Mouse (Mus musculus): ENCODE measurements around the gene Tcf7l1.
A peak's percentile ranks its signal among the peaks of the same experiment; 100 is the strongest.

Tcf7l1 gene

GRCm38 (mm10) chr6:72743624-72744041, 45.4 kb downstream of the Tcf7l1 start:
- no peak for DNase-seq

GRCm38 (mm10) chr6:72742331-72742730, 46.7 kb downstream of the Tcf7l1 start:
- DNase-seq: no peak

- DNase-seq: no peak
Observed at GRCm38 (mm10) chr6:72740596-72741421, 48.2 kb downstream of the Tcf7l1 start.

GRCm38 (mm10) chr6:72736872-72737271, 52.2 kb downstream of the Tcf7l1 start:
- no peak for DNase-seq

GRCm38 (mm10) chr6:72735206-72735605, 53.8 kb downstream of the Tcf7l1 start:
- peak; percentile 72 for DNase-seq

GRCm38 (mm10) chr6:72733375-72733774, 55.7 kb downstream of the Tcf7l1 start:
- no peak for DNase-seq

GRCm38 (mm10) chr6:72732109-72732508, 56.9 kb downstream of the Tcf7l1 start:
- no peak for DNase-seq

GRCm38 (mm10) chr6:72730560-72730849, 58.5 kb downstream of the Tcf7l1 start:
- DNase-seq: peak; percentile 79

GRCm38 (mm10) chr6:72729831-72730559, 59.1 kb downstream of the Tcf7l1 start:
- no peak for DNase-seq

- DNase-seq: no peak
Observed at GRCm38 (mm10) chr6:72727826-72728225, 61.2 kb downstream of the Tcf7l1 start.

GRCm38 (mm10) chr6:72724494-72725180, 64.4 kb downstream of the Tcf7l1 start:
- DNase-seq: no peak

- DNase-seq: no peak
Observed at GRCm38 (mm10) chr6:72723731-72724385, 65.2 kb downstream of the Tcf7l1 start.

- no peak for DNase-seq
Observed at GRCm38 (mm10) chr6:72723143-72723542, 65.9 kb downstream of the Tcf7l1 start.

GRCm38 (mm10) chr6:72720852-72721251, 68.2 kb downstream of the Tcf7l1 start:
- DNase-seq: no peak

- DNase-seq: no peak
Observed at GRCm38 (mm10) chr6:72714726-72715125, 74.3 kb downstream of the Tcf7l1 start.

- no peak for DNase-seq
Observed at GRCm38 (mm10) chr6:72714250-72714649, 74.8 kb downstream of the Tcf7l1 start.

GRCm38 (mm10) chr6:72711508-72712081, 77.5 kb downstream of the Tcf7l1 start:
- peak; percentile 89 for DNase-seq

- peak; percentile 54 for DNase-seq
Observed at GRCm38 (mm10) chr6:72710897-72711507, 78.1 kb downstream of the Tcf7l1 start.

GRCm38 (mm10) chr6:72699467-72700126, 89.5 kb downstream of the Tcf7l1 start:
- peak; percentile 89 for DNase-seq

GRCm38 (mm10) chr6:72698559-72698958, 90.5 kb downstream of the Tcf7l1 start:
- DNase-seq: no peak

GRCm38 (mm10) chr6:72696601-72697335, 92.3 kb downstream of the Tcf7l1 start:
- peak; percentile 50 for DNase-seq
